Mouse (Mus musculus): Measurements from ENCODE around the gene Rrp15. TPM values are rescaled to one million over a fixed set of nuclear protein-coding genes. Genes with fewer than 3 reads are reported as not detected.
"Not testable (repeated sequence)": the region's sequence is repeated elsewhere in the genome, so short reads cannot be mapped to it uniquely, and the experiment has no call there.

The Rrp15 gene
- polyA plus RNA-seq, 1 experiment from 2014 or later, result 35.6 TPM

DNA sequence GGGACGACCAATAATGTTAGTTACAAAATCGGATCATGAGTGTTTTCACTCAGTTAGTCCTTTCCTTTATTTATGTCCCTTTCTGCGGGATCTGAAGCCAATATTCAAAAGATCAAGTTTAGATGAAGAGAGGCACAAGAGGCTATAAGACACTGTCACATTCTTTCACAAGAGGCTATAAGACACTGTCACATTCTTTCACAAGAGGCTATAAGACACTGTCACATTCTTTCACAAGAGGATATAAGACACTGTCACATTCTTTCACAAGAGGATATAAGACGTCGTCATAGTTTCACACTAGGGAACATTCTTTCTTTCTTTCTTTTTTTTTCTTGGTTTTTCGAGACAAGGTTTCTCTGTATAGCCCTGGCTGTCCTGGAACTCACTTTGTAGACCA, 14.3 kb upstream of the Rrp15 start:
- not testable (repeated sequence) for H3K9ac ChIP-seq (ENCODE audit: low read length); DNase-seq (ENCODE audit: low spot score); H3K4me2 ChIP-seq (ENCODE audit: low read length); H3K4me1 ChIP-seq (ENCODE audit: control insufficient read depth, insufficient read depth, low read length); H3K9me3 ChIP-seq (replicated peaks; ENCODE audit: control insufficient read depth, low read length); ATAC-seq; H3K4me3 ChIP-seq (ENCODE audit: low read depth, low read length); H3K27me3 ChIP-seq (replicated peaks; ENCODE audit: control insufficient read depth, insufficient read depth, low read length); H3K36me3 ChIP-seq (ENCODE audit: control insufficient read depth, insufficient read depth, low read length); H3K27ac ChIP-seq (ENCODE audit: low read depth, low read length)
- WGBS, result 68% methylated on average over 6 of the region's 6 CpGs

DNA sequence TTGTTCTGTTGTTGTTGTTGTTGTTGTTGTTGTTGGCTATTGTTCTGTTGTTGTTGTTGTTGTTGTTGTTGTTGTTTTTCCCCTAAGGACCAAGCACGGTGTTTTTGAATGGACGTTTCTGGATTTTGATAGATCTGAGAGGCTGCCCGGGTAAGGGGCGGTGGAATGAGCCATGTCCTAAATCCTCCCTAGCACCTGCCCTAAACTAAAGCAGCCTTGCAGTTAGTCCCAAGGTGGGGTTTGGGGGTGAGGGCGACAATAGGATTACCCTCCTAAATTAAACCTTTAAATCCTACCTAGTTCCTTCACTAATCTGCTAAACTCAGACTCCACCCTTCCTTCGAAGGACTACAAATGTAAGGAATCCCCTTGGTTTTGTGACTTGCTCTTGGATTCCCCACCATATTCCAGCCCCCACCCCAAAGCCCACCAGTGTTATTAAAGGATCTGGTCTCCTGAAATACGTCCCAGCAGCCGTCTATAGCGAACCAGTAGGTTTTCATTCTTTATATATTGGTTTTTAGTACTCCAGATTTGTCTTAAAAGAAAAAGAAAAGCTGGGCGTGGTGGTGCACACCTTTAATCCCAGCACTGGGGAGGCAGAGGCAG, 621 bp upstream of the Rrp15 start:
- Histone ChIP-seq H3K4me3 (ENCODE audit: low read depth, low read length) (peak overlapping the region; percentile 62), H3K4me2 (ENCODE audit: low read length) (peak overlapping the region; percentile 90), H3K4me1 (ENCODE audit: control insufficient read depth, insufficient read depth, low read length) (peaks cover 11% of the 10 kb centered on the region), H3K9ac (ENCODE audit: low read length) (peak overlapping the region; percentile 91), H3K27me3 (replicated peaks; ENCODE audit: control insufficient read depth, insufficient read depth, low read length) (no peaks in the 10 kb centered on the region), H3K27ac (ENCODE audit: low read depth, low read length) (peak overlapping the region; percentile 79), H3K9me3 (replicated peaks; ENCODE audit: control insufficient read depth, low read length) (no peaks in the 10 kb centered on the region), H3K36me3 (ENCODE audit: control insufficient read depth, insufficient read depth, low read length) (no peaks in the 10 kb centered on the region)
- WGBS, result 37% methylated on average over 10 of the region's 10 CpGs
- no peak for DNase-seq (ENCODE audit: low spot score)
- peak; percentile 71 for ATAC-seq

DNA sequence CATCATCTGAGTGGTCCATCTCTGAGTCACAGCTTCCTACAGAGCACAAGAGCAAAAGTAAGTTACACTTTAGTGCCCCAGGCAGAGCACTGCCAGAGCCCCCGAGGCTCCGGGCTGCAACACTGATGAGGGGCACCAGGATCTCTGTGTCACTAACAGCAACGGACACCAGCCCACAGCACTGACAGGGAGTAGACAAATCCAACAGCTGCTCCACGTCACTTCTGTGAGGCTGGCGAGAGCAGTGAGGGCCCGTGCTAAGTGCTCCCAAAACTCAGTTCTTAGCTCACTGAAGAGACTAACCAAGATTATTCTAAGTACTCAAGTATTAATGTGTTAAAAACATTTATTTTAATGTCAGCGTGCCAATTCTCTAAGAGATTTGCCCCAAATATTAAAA, 9.3 kb downstream of the Rrp15 start:
- H3K4me3 ChIP-seq (ENCODE audit: low read depth, low read length), result no peak overlapping the region
- peaks cover 36% of the 10 kb centered on the region for H3K36me3 ChIP-seq (ENCODE audit: control insufficient read depth, insufficient read depth, low read length)
- H3K27me3 ChIP-seq (replicated peaks; ENCODE audit: control insufficient read depth, insufficient read depth, low read length), result no peaks in the 10 kb centered on the region
- H3K9ac ChIP-seq (ENCODE audit: low read length), result no peak overlapping the region
- H3K4me2 ChIP-seq (ENCODE audit: low read length), result no peak overlapping the region
- H3K27ac ChIP-seq (ENCODE audit: low read depth, low read length), result no peak overlapping the region
- 86% methylated on average over 7 of the region's 7 CpGs for WGBS
- H3K9me3 ChIP-seq (replicated peaks; ENCODE audit: control insufficient read depth, low read length), result no peaks in the 10 kb centered on the region
- DNase-seq (ENCODE audit: low spot score) (no peak), ATAC-seq (no peak)
- no peaks in the 10 kb centered on the region for H3K4me1 ChIP-seq (ENCODE audit: control insufficient read depth, insufficient read depth, low read length)

DNA sequence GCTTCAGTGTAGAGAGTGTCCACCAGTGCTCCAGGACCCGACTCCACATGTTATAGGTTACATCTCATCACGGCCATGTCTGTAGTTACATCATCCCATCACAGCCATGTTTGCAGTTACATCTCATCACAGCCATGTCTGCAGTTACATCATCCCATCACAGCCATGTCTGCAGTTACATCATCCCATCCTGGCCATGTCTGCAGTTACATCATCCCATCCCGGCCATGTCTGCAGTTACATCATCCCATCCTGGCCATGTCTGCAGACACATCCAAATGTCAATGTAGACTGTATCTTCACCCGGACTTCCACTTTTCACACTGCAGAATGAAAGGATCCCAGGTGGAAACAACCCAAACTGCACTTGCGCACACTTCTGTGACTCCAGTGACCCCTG, 13.6 kb downstream of the Rrp15 start:
- H3K4me2 ChIP-seq (ENCODE audit: low read length), result no peak overlapping the region
- H3K9ac ChIP-seq (ENCODE audit: low read length), result no peak overlapping the region
- H3K36me3 ChIP-seq (ENCODE audit: control insufficient read depth, insufficient read depth, low read length), result peaks cover 38% of the 10 kb centered on the region
- no peaks in the 10 kb centered on the region for H3K4me1 ChIP-seq (ENCODE audit: control insufficient read depth, insufficient read depth, low read length)
- H3K27me3 ChIP-seq (replicated peaks; ENCODE audit: control insufficient read depth, insufficient read depth, low read length), result no peaks in the 10 kb centered on the region
- no peak overlapping the region for H3K4me3 ChIP-seq (ENCODE audit: low read depth, low read length)
- H3K9me3 ChIP-seq (replicated peaks; ENCODE audit: control insufficient read depth, low read length), result no peaks in the 10 kb centered on the region
- DNase-seq (ENCODE audit: low spot score) (no peak), ATAC-seq (no peak)
- H3K27ac ChIP-seq (ENCODE audit: low read depth, low read length), result no peak overlapping the region
- 95% methylated on average over 5 of the region's 5 CpGs for WGBS

DNA sequence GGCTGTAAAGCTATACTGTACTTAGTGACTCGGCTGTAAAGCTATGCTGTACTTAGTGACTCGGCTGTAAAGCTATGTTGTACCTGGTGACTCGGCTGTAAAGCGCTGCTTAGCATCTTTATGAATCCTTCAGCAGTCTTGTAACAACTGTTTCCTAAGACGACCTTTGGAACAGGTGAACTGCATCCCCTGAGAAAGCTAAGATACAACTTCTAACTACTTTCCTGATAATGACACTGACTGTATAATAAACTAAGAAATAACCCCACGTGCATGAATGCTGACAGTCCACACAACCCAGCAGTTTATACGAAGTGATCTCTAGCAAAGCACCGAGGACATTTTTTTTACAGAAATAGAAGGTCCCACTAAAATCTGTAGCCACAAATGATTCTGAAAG, 16.1 kb downstream of the Rrp15 start:
- Histone ChIP-seq H3K9ac (ENCODE audit: low read length) (no peak overlapping the region), H3K4me3 (ENCODE audit: low read depth, low read length) (no peak overlapping the region), H3K4me2 (ENCODE audit: low read length) (no peak overlapping the region), H3K4me1 (ENCODE audit: control insufficient read depth, insufficient read depth, low read length) (no peaks in the 10 kb centered on the region), H3K36me3 (ENCODE audit: control insufficient read depth, insufficient read depth, low read length) (peaks cover 31% of the 10 kb centered on the region), H3K27me3 (replicated peaks; ENCODE audit: control insufficient read depth, insufficient read depth, low read length) (no peaks in the 10 kb centered on the region), H3K9me3 (replicated peaks; ENCODE audit: control insufficient read depth, low read length) (no peaks in the 10 kb centered on the region), H3K27ac (ENCODE audit: low read depth, low read length) (no peak overlapping the region)
- DNase-seq (ENCODE audit: low spot score) (no peak), ATAC-seq (no peak)
- WGBS, result 94% methylated on average over 8 of the region's 8 CpGs

DNA sequence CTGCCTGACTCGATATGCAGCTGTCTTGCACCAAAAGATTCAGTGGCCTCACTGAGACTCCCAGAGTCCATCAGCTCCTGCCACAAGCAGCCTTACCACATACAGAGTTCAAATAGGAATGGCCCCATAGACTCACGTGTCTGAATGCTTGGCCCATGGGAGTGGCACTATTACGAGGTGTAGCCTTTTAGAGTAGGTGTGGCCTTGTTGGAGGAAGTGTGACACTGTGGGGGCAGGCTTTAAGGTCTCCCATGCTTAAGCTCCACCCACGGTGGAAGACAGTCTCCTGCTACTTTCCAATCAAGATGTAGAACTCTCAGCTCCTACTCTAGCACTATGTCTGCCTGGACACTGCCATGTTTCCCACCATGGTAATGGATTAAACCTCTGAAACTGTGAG, 20.4 kb downstream of the Rrp15 start:
- H3K27me3 ChIP-seq (replicated peaks; ENCODE audit: control insufficient read depth, insufficient read depth, low read length), result no peaks in the 10 kb centered on the region
- no peaks in the 10 kb centered on the region for H3K36me3 ChIP-seq (ENCODE audit: control insufficient read depth, insufficient read depth, low read length)
- no peak overlapping the region for H3K27ac ChIP-seq (ENCODE audit: low read depth, low read length)
- ATAC-seq (no peak), DNase-seq (ENCODE audit: low spot score) (no peak)
- WGBS, result 81% methylated on average over 4 of the region's 4 CpGs
- no peak overlapping the region for H3K9ac ChIP-seq (ENCODE audit: low read length)
- H3K9me3 ChIP-seq (replicated peaks; ENCODE audit: control insufficient read depth, low read length), result no peaks in the 10 kb centered on the region
- H3K4me2 ChIP-seq (ENCODE audit: low read length), result no peak overlapping the region
- H3K4me3 ChIP-seq (ENCODE audit: low read depth, low read length), result no peak overlapping the region
- no peaks in the 10 kb centered on the region for H3K4me1 ChIP-seq (ENCODE audit: control insufficient read depth, insufficient read depth, low read length)

DNA sequence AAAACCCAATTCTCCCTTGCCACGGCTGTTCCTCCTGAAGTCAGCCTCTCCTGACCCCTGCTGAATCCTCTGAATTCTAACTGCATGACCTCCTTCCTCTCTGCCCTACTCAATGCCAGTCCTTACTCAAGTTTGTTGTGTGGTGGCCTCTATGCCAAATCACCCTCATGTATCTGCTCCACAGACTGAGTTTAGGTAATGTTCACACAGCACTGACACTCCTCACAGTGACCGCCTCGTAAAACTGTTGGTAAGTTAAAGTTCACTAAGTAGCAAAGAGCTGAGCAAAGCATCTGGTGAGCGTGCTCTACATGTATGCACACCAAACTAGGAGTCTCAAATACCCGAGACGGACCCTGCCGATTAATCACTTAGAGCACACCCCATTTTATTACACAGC, 23.0 kb downstream of the Rrp15 start:
- 71% methylated on average over 7 of the region's 7 CpGs for WGBS
- no peak overlapping the region for H3K4me3 ChIP-seq (ENCODE audit: low read depth, low read length)
- H3K4me1 ChIP-seq (ENCODE audit: control insufficient read depth, insufficient read depth, low read length), result no peaks in the 10 kb centered on the region
- H3K36me3 ChIP-seq (ENCODE audit: control insufficient read depth, insufficient read depth, low read length), result no peaks in the 10 kb centered on the region
- no peaks in the 10 kb centered on the region for H3K27me3 ChIP-seq (replicated peaks; ENCODE audit: control insufficient read depth, insufficient read depth, low read length)
- no peak for ATAC-seq
- H3K4me2 ChIP-seq (ENCODE audit: low read length), result no peak overlapping the region
- no peaks in the 10 kb centered on the region for H3K9me3 ChIP-seq (replicated peaks; ENCODE audit: control insufficient read depth, low read length)
- H3K9ac ChIP-seq (ENCODE audit: low read length), result no peak overlapping the region
- H3K27ac ChIP-seq (ENCODE audit: low read depth, low read length), result no peak overlapping the region
- no peak for DNase-seq (ENCODE audit: low spot score)

DNA sequence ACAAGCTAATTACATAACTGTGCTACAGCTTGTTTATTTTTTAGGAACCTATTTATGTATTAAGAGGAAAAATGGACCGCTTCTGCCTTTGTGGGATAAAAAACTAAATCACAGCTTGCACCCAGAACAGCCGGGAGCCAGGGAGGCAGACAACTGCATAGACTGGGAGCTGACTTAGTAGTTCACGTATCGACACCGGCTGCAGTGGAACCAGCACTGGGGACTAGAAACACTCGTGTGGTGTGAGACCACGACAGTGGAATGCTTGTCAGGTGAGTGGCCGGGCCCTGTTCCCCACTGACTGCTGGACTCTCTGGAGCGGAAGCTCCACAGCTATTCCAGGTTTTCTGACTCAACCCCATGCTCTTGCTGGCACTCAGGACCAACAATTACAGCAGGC, 26.9 kb downstream of the Rrp15 start:
- ATAC-seq, result peak; percentile 34; the same call in 1 of the 2 replicates
- H3K9ac ChIP-seq (ENCODE audit: low read length), result no peak overlapping the region
- peaks cover 23% of the 10 kb centered on the region for H3K36me3 ChIP-seq (ENCODE audit: control insufficient read depth, insufficient read depth, low read length)
- H3K9me3 ChIP-seq (replicated peaks; ENCODE audit: control insufficient read depth, low read length), result no peaks in the 10 kb centered on the region
- H3K4me1 ChIP-seq (ENCODE audit: control insufficient read depth, insufficient read depth, low read length), result no peaks in the 10 kb centered on the region
- H3K27me3 ChIP-seq (replicated peaks; ENCODE audit: control insufficient read depth, insufficient read depth, low read length), result no peaks in the 10 kb centered on the region
- 85% methylated on average over 9 of the region's 9 CpGs for WGBS
- H3K4me2 ChIP-seq (ENCODE audit: low read length), result no peak overlapping the region
- H3K27ac ChIP-seq (ENCODE audit: low read depth, low read length), result no peak overlapping the region
- H3K4me3 ChIP-seq (ENCODE audit: low read depth, low read length), result no peak overlapping the region
- DNase-seq (ENCODE audit: low spot score), result no peak

DNA sequence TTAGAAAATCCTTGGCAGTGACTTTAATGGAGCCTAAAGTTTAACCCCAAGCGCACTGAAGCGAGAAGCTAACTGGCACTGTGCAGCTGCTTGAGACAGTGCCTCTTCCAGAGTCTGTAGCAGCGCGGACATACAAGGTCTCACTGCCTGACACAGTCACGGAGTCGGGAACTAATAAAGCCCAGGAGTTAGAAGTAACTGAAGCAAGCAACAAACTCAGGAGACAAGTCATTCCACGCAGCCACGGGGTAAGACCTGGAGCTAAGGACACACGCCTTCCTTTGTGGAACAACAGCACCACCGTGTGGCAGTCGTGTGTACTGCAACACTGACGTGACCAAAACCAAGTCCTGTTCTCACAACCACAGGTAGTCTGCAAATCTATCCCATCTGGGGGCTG, 27.3 kb downstream of the Rrp15 start:
- H3K9me3 ChIP-seq (replicated peaks; ENCODE audit: control insufficient read depth, low read length), result no peaks in the 10 kb centered on the region
- no peak overlapping the region for H3K27ac ChIP-seq (ENCODE audit: low read depth, low read length)
- DNase-seq (ENCODE audit: low spot score) (peak; percentile 87), ATAC-seq (peak; percentile 77)
- H3K4me3 ChIP-seq (ENCODE audit: low read depth, low read length), result no peak overlapping the region
- H3K36me3 ChIP-seq (ENCODE audit: control insufficient read depth, insufficient read depth, low read length), result peaks cover 23% of the 10 kb centered on the region
- no peak overlapping the region for H3K4me2 ChIP-seq (ENCODE audit: low read length)
- H3K27me3 ChIP-seq (replicated peaks; ENCODE audit: control insufficient read depth, insufficient read depth, low read length), result no peaks in the 10 kb centered on the region
- H3K9ac ChIP-seq (ENCODE audit: low read length), result no peak overlapping the region
- no peaks in the 10 kb centered on the region for H3K4me1 ChIP-seq (ENCODE audit: control insufficient read depth, insufficient read depth, low read length)
- 38% methylated on average over 12 of the region's 12 CpGs for WGBS
